Mouse (Mus musculus) erythroblast, adult 5-6 weeks (primary cell): ENCODE results near the gene 9930021J03Rik. TPM values are rescaled to one million over a fixed set of nuclear protein-coding genes. Genes with fewer than 3 reads are reported as not detected.
A peak's percentile ranks its signal among the peaks of the same experiment; 100 is the strongest.

Experiments used
- ATAC-seq: replicated peaks from 2 replicates; pipeline ENCODE4 v1.8.0; 2016; ENCODE audit warnings: moderate number of reproducible peaks, mild to moderate bottlenecking, moderate TSS enrichment, inconsistent platforms; ENCODE audit not compliant: poor library complexity, low FRiP score, severe bottlenecking
- total RNA-seq, 2 experiments: library from RNA; stranded (forward) in 1 of 2; stranded (reverse) in 1 of 2; fragments of 150-400 nt in 1 of 2; fragments of 200-764, 138-1000 nt in 1 of 2; gene quantifications; 2 replicates each; pipeline versions ENCODE4 v1.2.3 to v1.2.4; 2015 to 2017; ENCODE audit warnings: low replicate concordance in 2 of 2

The 9930021J03Rik gene
- total RNA-seq, 2 experiments from 2014 or later, result 6.5 to 6.6 TPM

- peak; percentile 100 for ATAC-seq
Observed at GRCm38 (mm10) chr19:29812581-29813460, 7.0 kb upstream of the 9930021J03Rik start, which contains the start of gene Ranbp6. Gene Ranbp6, minus strand, starts transcription at chr19:29812974.

GRCm38 (mm10) chr19:29810022-29810421 lies 4.2 kb upstream of the 9930021J03Rik start:
- ATAC-seq, result no peak

GRCm38 (mm10) chr19:29805101-29805916 lies 480 bp downstream of the 9930021J03Rik start:
- peak; percentile 88 for ATAC-seq

- no peak for ATAC-seq
Observed at GRCm38 (mm10) chr19:29803946-29804345, 1.8 kb downstream of the 9930021J03Rik start.

GRCm38 (mm10) chr19:29797371-29797770 lies 8.4 kb downstream of the 9930021J03Rik start:
- ATAC-seq, result no peak

- ATAC-seq, result no peak
Observed at GRCm38 (mm10) chr19:29787997-29788396, 17.8 kb downstream of the 9930021J03Rik start.

GRCm38 (mm10) chr19:29782914-29783313 lies 22.9 kb downstream of the 9930021J03Rik start:
- no peak for ATAC-seq

- ATAC-seq, result no peak
Observed at GRCm38 (mm10) chr19:29753939-29754338, 51.9 kb downstream of the 9930021J03Rik start.

GRCm38 (mm10) chr19:29750994-29751393 lies 54.8 kb downstream of the 9930021J03Rik start:
- ATAC-seq, result no peak

GRCm38 (mm10) chr19:29743531-29743930 lies 62.3 kb downstream of the 9930021J03Rik start:
- no peak for ATAC-seq

GRCm38 (mm10) chr19:29740661-29741060 lies 65.1 kb downstream of the 9930021J03Rik start:
- ATAC-seq, result no peak

GRCm38 (mm10) chr19:29739608-29740007 lies 66.2 kb downstream of the 9930021J03Rik start:
- no peak for ATAC-seq

GRCm38 (mm10) chr19:29735421-29735820 lies 70.4 kb downstream of the 9930021J03Rik start:
- ATAC-seq, result no peak

- ATAC-seq, result no peak
Observed at GRCm38 (mm10) chr19:29718476-29718875, 87.3 kb downstream of the 9930021J03Rik start.

GRCm38 (mm10) chr19:29717854-29718253 lies 87.9 kb downstream of the 9930021J03Rik start:
- ATAC-seq, result no peak

- no peak for ATAC-seq
Observed at GRCm38 (mm10) chr19:29713451-29713850, 92.3 kb downstream of the 9930021J03Rik start.

GRCm38 (mm10) chr19:29709461-29709860 lies 96.3 kb downstream of the 9930021J03Rik start:
- no peak for ATAC-seq

- no peak for ATAC-seq
Observed at GRCm38 (mm10) chr19:29708461-29708860, 97.3 kb downstream of the 9930021J03Rik start.

GRCm38 (mm10) chr19:29708003-29708402 lies 97.8 kb downstream of the 9930021J03Rik start:
- ATAC-seq, result no peak

GRCm38 (mm10) chr19:29707314-29707898 lies 98.4 kb downstream of the 9930021J03Rik start:
- ATAC-seq, result no peak
